Mouse (Mus musculus) cerebellum, adult 2 months (tissue): Measurements from ENCODE around the gene Dock9. TPM values are rescaled to one million over a fixed set of nuclear protein-coding genes. Genes with fewer than 3 reads are reported as not detected.

Experiments used
- DNase-seq, 2 experiments: peaks; one replicate each; pipeline ENCODE4 v3.0.0; 2021
- H3K27ac ChIP-seq: fragments of 200-500 bp; 2 replicates; pipeline ENCODE4 v1.5.1; 2012; ENCODE audit warnings: low read length, control low read depth, inconsistent platforms; ENCODE audit not compliant: insufficient read depth
- H3K27me3 ChIP-seq: fragments of 200-500 bp; 2 replicates; pipeline ENCODE4 v1.6.1; 2012; ENCODE audit warnings: inconsistent platforms, mild to moderate bottlenecking, low read length, moderate library complexity; ENCODE audit not compliant: control insufficient read depth, insufficient read depth
- H3K4me1 ChIP-seq: fragments of 200-500 bp; 2 replicates; pipeline ENCODE4 v1.6.1; 2011; ENCODE audit warnings: low read length; ENCODE audit not compliant: control insufficient read depth, insufficient read depth
- H3K4me3 ChIP-seq: fragments of 200-500 bp; replicated peaks from 2 replicates; pipeline ENCODE3; 2011; ENCODE audit warnings: mild to moderate bottlenecking, low read depth, low read length, control low read depth; ENCODE audit not compliant: insufficient read depth
- CTCF ChIP-seq: fragments of 200-500 bp; IDR thresholded peaks from 2 replicates; pipeline ENCODE4 v1.5.1; 2011; ENCODE audit warnings: low read depth, mild to moderate bottlenecking, control low read depth, low read length, moderate library complexity, borderline replicate concordance; ENCODE audit not compliant: insufficient read depth
- POLR2A ChIP-seq: fragments of 200-500 bp; IDR thresholded peaks from 2 replicates; pipeline ENCODE4 v1.6.1; 2011; ENCODE audit warnings: low read length, control low read depth, borderline replicate concordance; ENCODE audit not compliant: insufficient read depth
- WGBS: fragments of 180-500 bp; shearing (Covaris S2); methylation state at CpG from one replicate; pipeline ENCODE4 v1.1.7; 2018; 5-methylcytosine and 5-hydroxymethylcytosine counted together
- polyA plus RNA-seq: library from polyadenylated mRNA; depleted of rRNA; stranded (reverse); fragments of >200 nt; gene quantifications from 2 replicates; pipeline ENCODE4 v1.2.3, GENCODE M21; 2012

Gene Dock9
- polyA plus RNA-seq, 1 experiment, result 140 TPM

GRCm38 (mm10) chr14:121504781-121505484 lies 292.7 kb downstream of the Dock9 start, which contains the start of gene Slc15a1:
Gene Slc15a1, minus strand, starts transcription at chr14:121505252.
- Histone ChIP-seq H3K4me1 (no peaks in the 10 kb centered on the region), H3K4me3 (no peak within 1 kb of the TSS), H3K27ac (no peak within 1 kb of the TSS), H3K27me3 (no peaks in the 10 kb centered on the region; the same call in 1 of the 2 replicates)
- 13% methylated on average over 33 of the region's 33 CpGs for WGBS
- DNase-seq, result no peak
- no peak for TF ChIP-seq CTCF
- TF ChIP-seq POLR2A, result no peak

GRCm38 (mm10) chr14:121500577-121500976 lies 297.1 kb downstream of the Dock9 start:
- Histone ChIP-seq H3K27ac (no peak overlapping the region), H3K4me1 (peaks cover 5% of the 10 kb centered on the region; the same call in 1 of the 2 replicates), H3K27me3 (no peaks in the 10 kb centered on the region; the same call in 1 of the 2 replicates), H3K4me3 (no peak overlapping the region)
- DNase-seq, result no peak
- WGBS, result 84% methylated on average over 2 of the region's 2 CpGs
- TF ChIP-seq CTCF, result no peak
- no peak for TF ChIP-seq POLR2A

- 70% methylated on average over 1 of the region's 1 CpGs for WGBS
- DNase-seq, result no peak
- no peak overlapping the region for H3K27ac ChIP-seq
- TF ChIP-seq POLR2A (no peak), CTCF (no peak)
- H3K4me3 ChIP-seq, result no peak overlapping the region
- no peaks in the 10 kb centered on the region; the same call in 1 of the 2 replicates for H3K27me3 ChIP-seq
- peaks cover 5% of the 10 kb centered on the region; the same call in 1 of the 2 replicates for H3K4me1 ChIP-seq
Observed at GRCm38 (mm10) chr14:121499769-121500168, 297.9 kb downstream of the Dock9 start.

GRCm38 (mm10) chr14:121497800-121498199 lies 299.8 kb downstream of the Dock9 start:
- WGBS, result 100% methylated on average over 1 of the region's 1 CpGs
- Histone ChIP-seq H3K4me3 (no peak overlapping the region), H3K27ac (no peak overlapping the region), H3K27me3 (no peaks in the 10 kb centered on the region), H3K4me1 (peaks cover 5% of the 10 kb centered on the region; the same call in 1 of the 2 replicates)
- TF ChIP-seq CTCF, result no peak
- no peak for TF ChIP-seq POLR2A
- no peak for DNase-seq

- Histone ChIP-seq H3K27ac (no peak overlapping the region), H3K27me3 (no peaks in the 10 kb centered on the region), H3K4me1 (peaks cover 8% of the 10 kb centered on the region), H3K4me3 (no peak overlapping the region)
- 22% methylated on average over 4 of the region's 4 CpGs for WGBS
- DNase-seq, result peak; percentile 14 to 59
- TF ChIP-seq CTCF (no peak), POLR2A (no peak)
Observed at GRCm38 (mm10) chr14:121495741-121496140, 301.9 kb downstream of the Dock9 start.

GRCm38 (mm10) chr14:121495120-121495519 lies 302.5 kb downstream of the Dock9 start:
- H3K4me1 ChIP-seq, result peaks cover 8% of the 10 kb centered on the region
- no peak overlapping the region for H3K4me3 ChIP-seq
- DNase-seq, result no peak
- no peak overlapping the region for H3K27ac ChIP-seq
- WGBS, result 92% methylated on average over 2 of the region's 2 CpGs
- no peaks in the 10 kb centered on the region; the same call in 1 of the 2 replicates for H3K27me3 ChIP-seq
- TF ChIP-seq POLR2A (no peak), CTCF (no peak)

GRCm38 (mm10) chr14:121494238-121494637 lies 303.4 kb downstream of the Dock9 start:
- H3K27me3 ChIP-seq, result no peaks in the 10 kb centered on the region; the same call in 1 of the 2 replicates
- no peak overlapping the region for H3K4me3 ChIP-seq
- TF ChIP-seq CTCF, result no peak
- TF ChIP-seq POLR2A, result no peak
- H3K27ac ChIP-seq, result no peak overlapping the region
- WGBS, result 74% methylated on average over 2 of the region's 2 CpGs
- no peak for DNase-seq
- H3K4me1 ChIP-seq, result peaks cover 8% of the 10 kb centered on the region

GRCm38 (mm10) chr14:121493712-121494111 lies 303.9 kb downstream of the Dock9 start:
- DNase-seq, result no peak
- no peak overlapping the region for H3K27ac ChIP-seq
- H3K27me3 ChIP-seq, result no peaks in the 10 kb centered on the region; the same call in 1 of the 2 replicates
- no peak for TF ChIP-seq POLR2A
- H3K4me3 ChIP-seq, result no peak overlapping the region
- H3K4me1 ChIP-seq, result peaks cover 8% of the 10 kb centered on the region
- WGBS, result 87% methylated on average over 3 of the region's 3 CpGs
